Mouse (Mus musculus) B cell, adult 2 months (primary cell): ENCODE measurements around the gene Tspan10.

ENCODE experiments used
- DNase-seq, 2 experiments: peaks; one replicate each; pipeline ENCODE4 v3.0.0; 2022

Tspan10 gene

DNA sequence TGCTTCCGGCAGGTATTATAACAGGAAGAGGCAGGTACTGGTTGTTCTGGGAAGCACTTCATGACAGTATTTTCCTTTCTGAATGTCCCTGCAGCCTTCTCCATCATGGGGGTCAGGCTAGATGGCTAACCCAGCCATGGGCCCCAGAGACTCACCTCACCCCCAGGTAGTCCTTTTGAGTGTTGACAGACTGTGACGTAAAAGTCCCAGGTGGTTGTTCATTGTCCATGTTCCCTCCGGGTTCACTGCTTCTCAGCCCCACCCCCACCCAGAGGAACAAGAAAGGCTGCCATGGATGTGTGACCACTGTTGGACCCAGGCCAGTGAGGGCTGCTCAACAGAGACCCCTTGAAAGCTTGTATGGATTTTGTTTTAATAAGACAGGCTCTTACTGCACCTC lies 50.9 kb downstream of the Tspan10 start:
- DNase-seq = no peak

DNA sequence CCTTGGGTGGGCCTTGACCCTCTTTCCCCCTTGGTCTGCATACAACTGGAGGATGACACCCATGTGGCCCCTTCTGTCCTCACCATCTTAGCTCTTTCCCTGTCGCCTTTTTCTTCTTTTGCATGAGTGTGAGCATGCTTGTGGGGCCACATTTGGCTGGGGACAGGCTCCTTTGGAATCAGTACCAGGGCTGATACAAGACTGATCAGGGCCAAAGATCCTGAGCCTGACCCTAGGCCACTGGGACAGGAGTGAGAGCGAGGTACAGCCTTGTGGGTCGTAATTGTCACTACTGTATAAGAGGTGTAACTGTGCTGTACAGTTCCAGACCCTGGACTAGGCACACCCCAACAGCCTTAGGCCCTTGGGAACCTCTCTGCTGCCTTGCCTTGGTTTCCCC lies 51.5 kb downstream of the Tspan10 start:
- no peak for DNase-seq
